1 mouse cellular context compared by ENCODE assay signal in the genomic region with DNA sequence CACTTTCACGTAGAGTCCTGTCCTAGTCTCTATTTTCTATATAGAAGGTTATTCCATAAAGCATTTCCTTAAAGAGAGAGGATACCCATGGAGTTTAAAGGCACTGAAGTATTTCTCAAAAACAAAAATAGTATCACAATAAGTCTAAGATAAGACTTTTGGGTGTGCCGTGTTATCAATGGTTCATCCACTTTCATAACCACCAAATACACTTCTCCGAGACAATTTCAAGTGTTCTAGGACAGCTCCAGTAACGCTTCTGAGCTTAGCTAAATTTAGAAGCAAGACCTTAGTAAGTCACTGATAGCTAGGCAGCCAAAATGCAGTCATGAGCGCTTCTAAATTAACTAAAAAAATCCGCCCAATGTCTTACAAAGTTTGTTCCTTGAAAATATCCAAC.
TF ChIP-seq lines count a peak whose summit lies in the region.

No protein-coding gene starts in this region.

TF ChIP-seq in MEL, 35 proteins besides CTCF, POLR2A, EP300 and RAD21 (continued from another document):
- TF ChIP-seq SIN3A (IDR thresholded peaks at IDR 0.05; ENCODE audit: low read length): peak; percentile 83
- TF ChIP-seq RCOR1 (IDR thresholded peaks at IDR 0.05; ENCODE audit: low read depth, low read length): 0 out of 2 replicates have a peak, but pooled peaks have one; percentile 38
- peak; percentile 82 for TF ChIP-seq ETS1 (IDR thresholded peaks at IDR 0.05; ENCODE audit: low read depth, low read length)
- TF ChIP-seq POLR2AphosphoS2 (IDR thresholded peaks at IDR 0.05; ENCODE audit: low read length): no peak
- no peak for TF ChIP-seq SMC3 (IDR thresholded peaks at IDR 0.05; ENCODE audit: low read depth, low read length)
- TF ChIP-seq ELF1 (IDR thresholded peaks at IDR 0.05; ENCODE audit: low read depth, low read length): no peak
- TF ChIP-seq TCF12 (IDR thresholded peaks at IDR 0.05; ENCODE audit: low read depth, low read length): 0 out of 2 replicates have a peak, but pooled peaks have one; percentile 2
- TF ChIP-seq GATA1 (IDR thresholded peaks at IDR 0.05; ENCODE audit: low read depth, low read length): peak; percentile 75
- TF ChIP-seq USF2 (IDR thresholded peaks at IDR 0.05; ENCODE audit: borderline replicate concordance in 1 of 2, insufficient read depth in 1 of 2, low read depth in 1 of 2, low read length in 2 of 2): no peak
- peak; percentile 43; the same call in 1 of the 2 replicates for TF ChIP-seq BHLHE40 (IDR thresholded peaks at IDR 0.05; ENCODE audit: borderline replicate concordance, low read depth, low read length)
- no peak for TF ChIP-seq USF1 (IDR thresholded peaks at IDR 0.05; ENCODE audit: low read depth, low read length)
- TF ChIP-seq MXI1 (IDR thresholded peaks at IDR 0.05; ENCODE audit: low read depth, low read length): 0 out of 2 replicates have a peak, but pooled peaks have one; percentile 32
- no peak for TF ChIP-seq ZMIZ1 (IDR thresholded peaks at IDR 0.05; ENCODE audit: low read depth, low read length)
